Mouse (Mus musculus): ENCODE measurements around the gene Drap1. TPM values are rescaled to one million over a fixed set of nuclear protein-coding genes. Genes with fewer than 3 reads are reported as not detected.
A peak's percentile ranks its signal among the peaks of the same experiment; 100 is the strongest.

The Drap1 gene
- total and polyA plus RNA-seq, 2 experiments from 2014 or later: 171 to 353 TPM

DNA sequence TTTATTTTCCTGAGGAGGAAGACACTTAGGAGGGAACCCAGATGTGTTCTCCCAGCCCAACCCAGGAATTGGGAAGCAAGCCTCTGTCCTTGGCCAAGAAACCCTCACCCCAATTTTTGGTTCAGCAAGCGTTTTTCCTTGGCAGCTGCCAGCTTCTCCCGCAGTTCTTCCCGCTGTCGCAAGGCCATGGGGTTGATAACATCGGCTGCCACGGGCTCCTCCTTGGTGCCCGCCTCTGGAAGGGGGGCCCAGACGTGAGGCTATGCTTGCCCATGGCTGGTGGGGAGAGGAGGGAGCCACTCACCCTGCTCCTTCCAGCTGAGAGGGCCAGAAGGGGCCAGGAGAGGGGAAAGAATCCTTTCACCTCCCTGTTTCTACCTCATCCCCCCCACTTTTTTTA, 40.1 kb downstream of the Drap1 start:
- Histone ChIP-seq H3K4me3 (ENCODE audit: low read depth, low read length) (no peak overlapping the region), H3K4me1 (ENCODE audit: insufficient read depth) (peaks cover 15% of the 10 kb centered on the region), H3K4me2 (ENCODE audit: low read depth) (no peak overlapping the region), H3K9ac (no peak overlapping the region), H3K27me3 (ENCODE audit: insufficient read depth, low read length) (no peaks in the 10 kb centered on the region), H3K27ac (ENCODE audit: low read depth, low read length) (no peak overlapping the region), H3K9me3 (ENCODE audit: low read length) (no peaks in the 10 kb centered on the region), H3K36me3 (ENCODE audit: insufficient read depth) (peaks cover 56% of the 10 kb centered on the region)
- DNase-seq: no peak
- ATAC-seq: no peak
- WGBS: 88% methylated on average over 8 of the region's 8 CpGs
- TF ChIP-seq CTCF (IDR thresholded peaks at IDR 0.05; ENCODE audit: low read depth): no peak

DNA sequence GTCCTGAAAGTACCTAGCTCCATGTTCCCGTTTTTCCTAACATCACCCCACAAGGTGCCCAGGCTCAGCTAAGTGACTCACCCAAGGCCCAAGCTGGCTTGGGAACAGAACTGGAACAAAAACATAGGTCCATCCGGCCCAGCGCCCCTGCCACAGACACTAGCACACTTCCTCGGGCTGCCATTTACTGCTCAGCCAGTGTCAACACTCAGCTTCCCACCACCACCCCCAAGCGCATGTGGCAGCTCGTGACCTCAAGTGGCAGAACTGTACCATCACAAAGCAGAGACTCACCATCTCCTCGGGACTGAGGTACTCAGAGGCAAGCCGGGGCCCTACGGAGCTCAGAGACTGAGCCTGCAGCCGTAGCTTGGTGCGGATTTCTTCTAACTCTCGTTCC, 41.5 kb downstream of the Drap1 start:
- no peak overlapping the region for H3K4me2 ChIP-seq (ENCODE audit: low read depth)
- H3K27ac ChIP-seq (ENCODE audit: low read depth, low read length): no peak overlapping the region
- peaks cover 70% of the 10 kb centered on the region for H3K36me3 ChIP-seq (ENCODE audit: insufficient read depth)
- TF ChIP-seq CTCF (IDR thresholded peaks at IDR 0.05; ENCODE audit: low read depth): no peak
- no peaks in the 10 kb centered on the region for H3K9me3 ChIP-seq (ENCODE audit: low read length)
- DNase-seq (no peak), ATAC-seq (no peak)
- peaks cover 9% of the 10 kb centered on the region for H3K4me1 ChIP-seq (ENCODE audit: insufficient read depth)
- WGBS: 92% methylated on average over 12 of the region's 12 CpGs
- no peaks in the 10 kb centered on the region for H3K27me3 ChIP-seq (ENCODE audit: insufficient read depth, low read length)
- H3K9ac ChIP-seq: no peak overlapping the region
- H3K4me3 ChIP-seq (ENCODE audit: low read depth, low read length): no peak overlapping the region

DNA sequence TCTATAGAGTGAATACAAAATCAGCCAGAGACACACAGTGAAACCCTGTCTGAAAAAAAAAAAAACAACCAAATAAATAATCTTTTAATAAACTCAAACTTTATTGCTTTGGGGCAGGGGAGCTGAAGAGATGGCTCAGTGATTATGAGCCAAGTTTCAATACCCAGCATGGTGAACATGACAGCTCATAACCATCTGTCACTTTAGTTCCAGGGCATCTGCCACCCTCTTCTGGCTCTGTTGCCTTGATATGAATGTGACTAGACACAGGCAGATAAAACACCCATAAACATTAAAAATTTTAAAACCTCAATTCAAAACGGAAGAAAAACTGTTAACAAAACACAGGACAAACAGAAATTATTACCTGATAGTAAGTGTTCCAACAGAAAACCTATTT, 47.3 kb downstream of the Drap1 start:
- H3K4me2 ChIP-seq (ENCODE audit: low read depth): no peak overlapping the region
- DNase-seq (peak; percentile 34), ATAC-seq (no peak)
- WGBS: 80% methylated on average over 1 of the region's 1 CpGs
- no peak overlapping the region for H3K27ac ChIP-seq (ENCODE audit: low read depth, low read length)
- H3K4me1 ChIP-seq (ENCODE audit: insufficient read depth): no peaks in the 10 kb centered on the region
- H3K4me3 ChIP-seq (ENCODE audit: low read depth, low read length): no peak overlapping the region
- peaks cover 67% of the 10 kb centered on the region for H3K36me3 ChIP-seq (ENCODE audit: insufficient read depth)
- no peaks in the 10 kb centered on the region for H3K9me3 ChIP-seq (ENCODE audit: low read length)
- TF ChIP-seq CTCF (IDR thresholded peaks at IDR 0.05; ENCODE audit: low read depth): no peak
- no peaks in the 10 kb centered on the region for H3K27me3 ChIP-seq (ENCODE audit: insufficient read depth, low read length)
- H3K9ac ChIP-seq: no peak overlapping the region

DNA sequence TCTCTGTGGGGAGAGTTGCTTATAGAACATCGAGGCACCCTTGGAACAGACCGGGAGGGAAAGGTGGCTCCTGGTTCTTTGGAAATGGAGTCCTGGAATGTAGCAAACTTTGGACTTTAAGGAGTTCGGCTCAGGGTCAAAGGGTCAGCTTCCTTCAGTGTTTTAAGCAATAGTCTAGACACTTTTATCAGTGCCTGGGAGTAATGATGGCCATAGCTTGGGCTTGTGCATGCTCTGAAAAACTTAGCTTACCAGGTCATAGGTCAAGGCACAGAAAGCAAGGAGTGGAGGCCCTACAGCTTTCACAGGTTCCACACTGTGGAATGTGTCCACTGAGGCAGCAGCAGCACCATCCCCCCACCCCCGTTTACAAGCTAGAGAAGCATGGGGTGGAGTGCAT, 50.0 kb downstream of the Drap1 start:
- Histone ChIP-seq H3K27ac (ENCODE audit: low read depth, low read length) (no peak overlapping the region), H3K4me1 (ENCODE audit: insufficient read depth) (no peaks in the 10 kb centered on the region), H3K27me3 (ENCODE audit: insufficient read depth, low read length) (no peaks in the 10 kb centered on the region), H3K4me3 (ENCODE audit: low read depth, low read length) (no peak overlapping the region), H3K4me2 (ENCODE audit: low read depth) (no peak overlapping the region), H3K36me3 (ENCODE audit: insufficient read depth) (peaks cover 62% of the 10 kb centered on the region), H3K9me3 (ENCODE audit: low read length) (no peaks in the 10 kb centered on the region), H3K9ac (no peak overlapping the region)
- no peak for TF ChIP-seq CTCF (IDR thresholded peaks at IDR 0.05; ENCODE audit: low read depth)
- ATAC-seq (no peak), DNase-seq (no peak)
- 87% methylated on average over 4 of the region's 4 CpGs for WGBS

DNA sequence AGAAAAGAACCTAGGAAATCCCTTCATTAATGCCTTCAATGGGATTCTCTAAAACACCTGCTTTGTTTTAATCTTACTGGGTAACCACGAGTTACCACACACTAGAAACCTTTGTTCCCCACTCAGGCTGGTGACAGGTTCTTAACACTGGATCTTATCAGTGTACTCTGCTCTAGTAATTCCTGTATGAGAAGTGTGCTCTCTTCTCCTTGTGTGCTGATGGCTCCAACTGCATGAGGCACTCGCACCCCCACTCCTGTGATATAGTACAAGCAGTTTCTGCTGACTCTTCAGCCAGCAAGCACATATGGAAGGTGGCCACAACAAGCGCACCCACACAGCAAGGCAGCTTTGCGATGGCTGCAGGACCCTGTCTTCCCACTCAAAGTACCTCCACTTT, 50.6 kb downstream of the Drap1 start:
- Histone ChIP-seq H3K4me2 (ENCODE audit: low read depth) (no peak overlapping the region), H3K9me3 (ENCODE audit: low read length) (no peaks in the 10 kb centered on the region), H3K9ac (no peak overlapping the region), H3K27ac (ENCODE audit: low read depth, low read length) (no peak overlapping the region), H3K4me1 (ENCODE audit: insufficient read depth) (no peaks in the 10 kb centered on the region), H3K27me3 (ENCODE audit: insufficient read depth, low read length) (no peaks in the 10 kb centered on the region), H3K4me3 (ENCODE audit: low read depth, low read length) (no peak overlapping the region), H3K36me3 (ENCODE audit: insufficient read depth) (peaks cover 62% of the 10 kb centered on the region)
- WGBS: 82% methylated on average over 4 of the region's 4 CpGs
- DNase-seq: no peak
- no peak for ATAC-seq
- TF ChIP-seq CTCF (IDR thresholded peaks at IDR 0.05; ENCODE audit: low read depth): no peak

Other genes with a start within 250 kb of the Drap1 start
- gene Pacs1, start 151.9 kb downstream of the Drap1 start, total RNA-seq (2014; rRNA removed): 54.5 and 84.6 TPM in 2 replicates
- gene Pacs1, start 151.9 kb downstream of the Drap1 start, polyA plus RNA-seq (2015; fragmentation: Nextera tagmentation; extraction: Ambion mirVana): 35.3 and 44.7 TPM in 2 replicates
- gene Sf3b2, start 129.5 kb downstream of the Drap1 start, total RNA-seq (2014; rRNA removed): 226 and 261 TPM in 2 replicates
- 310 and 345 TPM in 2 replicates for gene Sf3b2, start 129.5 kb downstream of the Drap1 start, polyA plus RNA-seq (2015; fragmentation: Nextera tagmentation; extraction: Ambion mirVana)
- gene Gal3st3, start 126.6 kb downstream of the Drap1 start, total RNA-seq (2014; rRNA removed): 14.8 and 19.4 TPM in 2 replicates
- gene Gal3st3, start 126.6 kb downstream of the Drap1 start, polyA plus RNA-seq (2015; fragmentation: Nextera tagmentation; extraction: Ambion mirVana): 46.9 and 50.4 TPM in 2 replicates
- not detected in 2 replicates for gene Catsper1, start 89.2 kb downstream of the Drap1 start, total RNA-seq (2014; rRNA removed)
- gene Catsper1, start 89.2 kb downstream of the Drap1 start, polyA plus RNA-seq (2015; fragmentation: Nextera tagmentation; extraction: Ambion mirVana): not detected in 2 replicates
- 0.76 and 2.4 TPM in 2 replicates for gene Cst6, start 75.4 kb downstream of the Drap1 start, total RNA-seq (2014; rRNA removed)
- gene Cst6, start 75.4 kb downstream of the Drap1 start, polyA plus RNA-seq (2015; fragmentation: Nextera tagmentation; extraction: Ambion mirVana): 9.6 and 15.8 TPM in 2 replicates
- 31.4 and 34.7 TPM in 2 replicates for gene Eif1ad, start 58.2 kb downstream of the Drap1 start, total RNA-seq (2014; rRNA removed)
- 38.4 and 45.3 TPM in 2 replicates for gene Eif1ad, start 58.2 kb downstream of the Drap1 start, polyA plus RNA-seq (2015; fragmentation: Nextera tagmentation; extraction: Ambion mirVana)
- 72.5 and 93.5 TPM in 2 replicates for gene Banf1, start 57.8 kb downstream of the Drap1 start, total RNA-seq (2014; rRNA removed)
- 379 and 481 TPM in 2 replicates for gene Banf1, start 57.8 kb downstream of the Drap1 start, polyA plus RNA-seq (2015; fragmentation: Nextera tagmentation; extraction: Ambion mirVana)
- gene Sart1, start 36.3 kb downstream of the Drap1 start, total RNA-seq (2014; rRNA removed): 49.2 and 55.1 TPM in 2 replicates
- gene Sart1, start 36.3 kb downstream of the Drap1 start, polyA plus RNA-seq (2015; fragmentation: Nextera tagmentation; extraction: Ambion mirVana): 38.8 and 53.5 TPM in 2 replicates
- 0.43 TPM in 1 of 2 replicates, not detected in the other for gene Tsga10ip, start 22.5 kb downstream of the Drap1 start, total RNA-seq (2014; rRNA removed)
- gene Tsga10ip, start 22.5 kb downstream of the Drap1 start, polyA plus RNA-seq (2015; fragmentation: Nextera tagmentation; extraction: Ambion mirVana): 0.08 and 0.13 TPM in 2 replicates
- gene AI837181, start 165 bp upstream of the Drap1 start, total RNA-seq (2014; rRNA removed): 56.6 and 59.5 TPM in 2 replicates
- gene AI837181, start 165 bp upstream of the Drap1 start, polyA plus RNA-seq (2015; fragmentation: Nextera tagmentation; extraction: Ambion mirVana): 72.5 and 72.7 TPM in 2 replicates
- gene Fosl1, start 22.6 kb upstream of the Drap1 start, total RNA-seq (2014; rRNA removed): 0.19 TPM in 1 of 2 replicates, not detected in the other
- gene Fosl1, start 22.6 kb upstream of the Drap1 start, polyA plus RNA-seq (2015; fragmentation: Nextera tagmentation; extraction: Ambion mirVana): not detected in 2 replicates
- 19.3 and 21.2 TPM in 2 replicates for gene Ccdc85b, start 32.9 kb upstream of the Drap1 start, total RNA-seq (2014; rRNA removed)
- 15.3 and 16.2 TPM in 2 replicates for gene Ccdc85b, start 32.9 kb upstream of the Drap1 start, polyA plus RNA-seq (2015; fragmentation: Nextera tagmentation; extraction: Ambion mirVana)
- gene Fibp, start 35.6 kb upstream of the Drap1 start, total RNA-seq (2014; rRNA removed): 116 and 125 TPM in 2 replicates
- gene Fibp, start 35.6 kb upstream of the Drap1 start, polyA plus RNA-seq (2015; fragmentation: Nextera tagmentation; extraction: Ambion mirVana): 175 and 180 TPM in 2 replicates
- 1.0 and 1.7 TPM in 2 replicates for gene Ctsw, start 43.5 kb upstream of the Drap1 start, total RNA-seq (2014; rRNA removed)
- 2.3 and 2.5 TPM in 2 replicates for gene Ctsw, start 43.5 kb upstream of the Drap1 start, polyA plus RNA-seq (2015; fragmentation: Nextera tagmentation; extraction: Ambion mirVana)
- 25.9 and 26.4 TPM in 2 replicates for gene Efemp2, start 49.0 kb upstream of the Drap1 start, total RNA-seq (2014; rRNA removed)
- 27.2 and 35.0 TPM in 2 replicates for gene Efemp2, start 49.0 kb upstream of the Drap1 start, polyA plus RNA-seq (2015; fragmentation: Nextera tagmentation; extraction: Ambion mirVana)
- 51.5 and 54.8 TPM in 2 replicates for gene Mus81, start 63.4 kb upstream of the Drap1 start, total RNA-seq (2014; rRNA removed)
- gene Mus81, start 63.4 kb upstream of the Drap1 start, polyA plus RNA-seq (2015; fragmentation: Nextera tagmentation; extraction: Ambion mirVana): 29.4 and 32.6 TPM in 2 replicates
- 1,402 and 1,611 TPM in 2 replicates for gene Cfl1, start 65.5 kb upstream of the Drap1 start, total RNA-seq (2014; rRNA removed)
- gene Cfl1, start 65.5 kb upstream of the Drap1 start, polyA plus RNA-seq (2015; fragmentation: Nextera tagmentation; extraction: Ambion mirVana): 4,218 and 4,770 TPM in 2 replicates
- gene 1700020D05Rik, start 78.8 kb upstream of the Drap1 start, total RNA-seq (2014; rRNA removed): 5.0 and 5.2 TPM in 2 replicates
- not detected in 2 replicates for gene 1700020D05Rik, start 78.8 kb upstream of the Drap1 start, polyA plus RNA-seq (2015; fragmentation: Nextera tagmentation; extraction: Ambion mirVana)
- 77.7 and 85.6 TPM in 2 replicates for gene Snx32, start 85.6 kb upstream of the Drap1 start, total RNA-seq (2014; rRNA removed)
- gene Snx32, start 85.6 kb upstream of the Drap1 start, polyA plus RNA-seq (2015; fragmentation: Nextera tagmentation; extraction: Ambion mirVana): 64.1 and 68.1 TPM in 2 replicates
- not detected in 2 replicates for gene Ovol1, start 135.7 kb upstream of the Drap1 start, total RNA-seq (2014; rRNA removed)
- gene Ovol1, start 135.7 kb upstream of the Drap1 start, polyA plus RNA-seq (2015; fragmentation: Nextera tagmentation; extraction: Ambion mirVana): 0.11 and 0.21 TPM in 2 replicates
- 9.0 and 9.5 TPM in 2 replicates for gene Ap5b1, start 143.0 kb upstream of the Drap1 start, total RNA-seq (2014; rRNA removed)
- 1.2 and 1.6 TPM in 2 replicates for gene Ap5b1, start 143.0 kb upstream of the Drap1 start, polyA plus RNA-seq (2015; fragmentation: Nextera tagmentation; extraction: Ambion mirVana)
- gene Rnaseh2c, start 176.9 kb upstream of the Drap1 start, total RNA-seq (2014; rRNA removed): 29.0 and 34.1 TPM in 2 replicates
- gene Rnaseh2c, start 176.9 kb upstream of the Drap1 start, polyA plus RNA-seq (2015; fragmentation: Nextera tagmentation; extraction: Ambion mirVana): 49.8 and 59.9 TPM in 2 replicates
- 131 and 150 TPM in 2 replicates for gene Kat5, start 185.3 kb upstream of the Drap1 start, total RNA-seq (2014; rRNA removed)
- 62.8 and 72.6 TPM in 2 replicates for gene Kat5, start 185.3 kb upstream of the Drap1 start, polyA plus RNA-seq (2015; fragmentation: Nextera tagmentation; extraction: Ambion mirVana)
- 23.2 and 34.8 TPM in 2 replicates for gene Rela, start 212.5 kb upstream of the Drap1 start, total RNA-seq (2014; rRNA removed)
- gene Rela, start 212.5 kb upstream of the Drap1 start, polyA plus RNA-seq (2015; fragmentation: Nextera tagmentation; extraction: Ambion mirVana): 26.8 and 32.3 TPM in 2 replicates
- 16.6 and 18.3 TPM in 2 replicates for gene Sipa1, start 238.7 kb upstream of the Drap1 start, total RNA-seq (2014; rRNA removed)
- gene Sipa1, start 238.7 kb upstream of the Drap1 start, polyA plus RNA-seq (2015; fragmentation: Nextera tagmentation; extraction: Ambion mirVana): 14.6 and 19.6 TPM in 2 replicates

Data from forebrain, postnatal 0 days (tissue).